Mouse (Mus musculus) neural tube, embryonic 11.5 days (tissue): ENCODE measurements around the gene Grm7. TPM values are rescaled to one million over a fixed set of nuclear protein-coding genes. Genes with fewer than 3 reads are reported as not detected.

Experiments
- ATAC-seq: fragments of 200-750 bp; cut with Nextera tagmentation; 2 replicates; pipeline ENCODE4 v1.8.0; 2017; ENCODE audit warnings: moderate number of reproducible peaks, mild to moderate bottlenecking, moderate TSS enrichment, moderate library complexity; ENCODE audit not compliant: insufficient read depth, low FRiP score, low TSS enrichment
- DNase-seq: peaks from one replicate; pipeline ENCODE4 v3.0.0-alpha.2; 2015; ENCODE audit warnings: low spot score
- H3K27ac ChIP-seq: fragments of 300-500 bp; sonication (generic); 2 replicates; pipeline ENCODE4 v1.5.1; 2014; ENCODE audit warnings: low read depth, mild to moderate bottlenecking, low read length
- H3K27me3 ChIP-seq: fragments of 300-500 bp; sonication (generic); 2 replicates; pipeline ENCODE4 v1.6.1; 2014; ENCODE audit warnings: mild to moderate bottlenecking, low read length, mixed read lengths; ENCODE audit not compliant: control insufficient read depth, insufficient read depth
- H3K36me3 ChIP-seq: fragments of 300-500 bp; sonication (generic); 2 replicates; pipeline ENCODE4 v1.6.1; 2014; ENCODE audit warnings: mild to moderate bottlenecking, low read length, moderate library complexity, mixed read lengths; ENCODE audit not compliant: control insufficient read depth, insufficient read depth
- H3K4me1 ChIP-seq: fragments of 300-500 bp; sonication (generic); 2 replicates; pipeline ENCODE4 v1.6.1; 2014; ENCODE audit warnings: low read length, mixed read lengths; ENCODE audit not compliant: control insufficient read depth, insufficient read depth
- H3K4me2 ChIP-seq: fragments of 300-500 bp; sonication (generic); 2 replicates; pipeline ENCODE4 v1.6.1; 2014; ENCODE audit warnings: low read depth, mild to moderate bottlenecking, moderate library complexity
- H3K4me3 ChIP-seq: fragments of 300-500 bp; sonication (generic); 2 replicates; pipeline ENCODE4 v1.5.1; 2014; ENCODE audit warnings: low read depth, low read length
- H3K9ac ChIP-seq: fragments of 300-500 bp; sonication (generic); 2 replicates; pipeline ENCODE4 v1.6.1; 2014; ENCODE audit warnings: mild to moderate bottlenecking, low read length
- H3K9me3 ChIP-seq: fragments of 300-500 bp; sonication (generic); 2 replicates; pipeline ENCODE4 v1.6.1; 2016; ENCODE audit warnings: low read length; ENCODE audit not compliant: control insufficient read depth
- WGBS: fragments of 180-500 bp; shearing (Covaris S2); extraction: QIAGEN DNeasy Blood & Tissue Kit; methylation state at CpG from one replicate; pipeline ENCODE4 v1.1.7; 2014; 5-methylcytosine and 5-hydroxymethylcytosine counted together
- polyA plus RNA-seq: library from polyadenylated mRNA; unstranded; fragments of >200 nt; fragmentation: Nextera tagmentation; extraction: Ambion mirVana; gene quantifications from 2 replicates; pipeline ENCODE4 v1.2.1, GENCODE M21; 2014

The Grm7 gene
- polyA plus RNA-seq, result 0.64 and 0.89 TPM in 2 replicates

- under 1% methylated on average over 45 of the region's 65 CpGs for WGBS
- peak; percentile 79 for ATAC-seq
- Histone ChIP-seq H3K9ac (peak within 1 kb of the TSS; percentile 37), H3K4me3 (peak within 1 kb of the TSS; percentile 54), H3K27me3 (peaks cover 26% of the 10 kb centered on the region), H3K4me1 (peaks cover 4% of the 10 kb centered on the region; the same call in 1 of the 2 replicates), H3K36me3 (no peaks in the 10 kb centered on the region), H3K4me2 (peak within 1 kb of the TSS; percentile 92), H3K9me3 (no peaks in the 10 kb centered on the region), H3K27ac (no peak within 1 kb of the TSS)
- DNase-seq, result peak; percentile 67
Observed at GRCm38 (mm10) chr6:110645411-110646361, at the start of gene Grm7. Gene Grm7 (plus strand): TSS chr6:110645581.

- Histone ChIP-seq H3K36me3 (no peaks in the 10 kb centered on the region), H3K9me3 (no peaks in the 10 kb centered on the region), H3K4me1 (peaks cover 4% of the 10 kb centered on the region; the same call in 1 of the 2 replicates), H3K4me3 (peak overlapping the region; percentile 54), H3K27me3 (peaks cover 26% of the 10 kb centered on the region), H3K4me2 (peak overlapping the region; percentile 92), H3K27ac (no peak overlapping the region), H3K9ac (no peak overlapping the region; the same call in 1 of the 2 replicates)
- WGBS, result 3% methylated on average over 7 of the region's 7 CpGs
- DNase-seq (peak; percentile 11), ATAC-seq (0 out of 2 replicates have a peak, but pooled peaks have one; percentile 6)
Observed at GRCm38 (mm10) chr6:110645041-110645410, 355 bp upstream of the Grm7 start.

GRCm38 (mm10) chr6:110646901-110647300 lies 1.5 kb downstream of the Grm7 start:
- DNase-seq, result peak; percentile 32
- H3K4me1 ChIP-seq, result peaks cover 4% of the 10 kb centered on the region; the same call in 1 of the 2 replicates
- H3K9ac ChIP-seq, result no peak overlapping the region
- H3K4me2 ChIP-seq, result peak overlapping the region; percentile 21; the same call in 1 of the 2 replicates
- 0 out of 2 replicates have a peak overlapping the region, but pooled peaks have one; percentile 54 for H3K4me3 ChIP-seq
- H3K9me3 ChIP-seq, result no peaks in the 10 kb centered on the region
- no peak overlapping the region for H3K27ac ChIP-seq
- peaks cover 26% of the 10 kb centered on the region for H3K27me3 ChIP-seq
- WGBS, result 0% methylated on average over 12 of the region's 12 CpGs
- no peaks in the 10 kb centered on the region for H3K36me3 ChIP-seq
- no peak for ATAC-seq

GRCm38 (mm10) chr6:110649227-110649626 lies 3.8 kb downstream of the Grm7 start:
- Histone ChIP-seq H3K4me3 (no peak overlapping the region), H3K9ac (no peak overlapping the region), H3K4me1 (peaks cover 4% of the 10 kb centered on the region; the same call in 1 of the 2 replicates), H3K27ac (no peak overlapping the region), H3K27me3 (peaks cover 26% of the 10 kb centered on the region), H3K9me3 (no peaks in the 10 kb centered on the region), H3K36me3 (no peaks in the 10 kb centered on the region), H3K4me2 (no peak overlapping the region)
- no peak for ATAC-seq
- WGBS, result 92% methylated on average over 1 of the region's 1 CpGs
- no peak for DNase-seq

GRCm38 (mm10) chr6:110653361-110654001 lies 8.1 kb downstream of the Grm7 start:
- Histone ChIP-seq H3K9me3 (no peaks in the 10 kb centered on the region), H3K4me3 (no peak overlapping the region), H3K9ac (no peak overlapping the region), H3K4me1 (no peaks in the 10 kb centered on the region), H3K36me3 (no peaks in the 10 kb centered on the region), H3K4me2 (no peak overlapping the region), H3K27ac (no peak overlapping the region), H3K27me3 (no peaks in the 10 kb centered on the region)
- WGBS, result 82% methylated on average over 5 of the region's 5 CpGs
- ATAC-seq, result no peak
- DNase-seq, result no peak

- WGBS, result 86% methylated on average over 1 of the region's 1 CpGs
- Histone ChIP-seq H3K27me3 (no peaks in the 10 kb centered on the region), H3K4me3 (no peak overlapping the region), H3K27ac (no peak overlapping the region), H3K9me3 (no peaks in the 10 kb centered on the region), H3K36me3 (no peaks in the 10 kb centered on the region), H3K4me2 (no peak overlapping the region), H3K4me1 (no peaks in the 10 kb centered on the region), H3K9ac (no peak overlapping the region)
- ATAC-seq (no peak), DNase-seq (no peak)
Observed at GRCm38 (mm10) chr6:110664436-110664835, 19.1 kb downstream of the Grm7 start.

GRCm38 (mm10) chr6:110668447-110668846 lies 23.1 kb downstream of the Grm7 start:
- Histone ChIP-seq H3K9me3 (no peaks in the 10 kb centered on the region), H3K27ac (no peak overlapping the region), H3K36me3 (no peaks in the 10 kb centered on the region), H3K27me3 (no peaks in the 10 kb centered on the region), H3K4me2 (no peak overlapping the region), H3K4me3 (no peak overlapping the region), H3K4me1 (no peaks in the 10 kb centered on the region), H3K9ac (no peak overlapping the region)
- WGBS, result 74% methylated on average over 5 of the region's 5 CpGs
- no peak for ATAC-seq
- DNase-seq, result no peak

GRCm38 (mm10) chr6:110690954-110691353 lies 45.6 kb downstream of the Grm7 start:
- no peaks in the 10 kb centered on the region for H3K9me3 ChIP-seq
- H3K9ac ChIP-seq, result no peak overlapping the region
- no peak for ATAC-seq
- no peak overlapping the region for H3K4me3 ChIP-seq
- no peaks in the 10 kb centered on the region for H3K27me3 ChIP-seq
- H3K4me2 ChIP-seq, result no peak overlapping the region
- no peak overlapping the region for H3K27ac ChIP-seq
- H3K36me3 ChIP-seq, result no peaks in the 10 kb centered on the region
- H3K4me1 ChIP-seq, result no peaks in the 10 kb centered on the region
- 100% methylated on average over 1 of the region's 1 CpGs for WGBS
- DNase-seq, result no peak
